Mouse (Mus musculus): ENCODE measurements around the gene Pigq. TPM values are rescaled to one million over a fixed set of nuclear protein-coding genes. Genes with fewer than 3 reads are reported as not detected.

Pigq gene
- total RNA-seq, 2 experiments from 2014 or later: 60.6 to 62.7 TPM

GRCm38 (mm10) chr17:25941511-25942241 is 3.1 kb downstream of the Pigq start:
- intact Hi-C loops (cut with DNase I): loop anchor here (2.0 kb wide), 1 partner anchor 43 kb away; the partner anchor contains the start of gene Capn15
- DNase-seq: peak; percentile 86 to 88

- no peak for DNase-seq
- intact Hi-C loops (cut with DNase I): no loop called here
Measured at GRCm38 (mm10) chr17:25934526-25934925, 10.2 kb downstream of the Pigq start.

GRCm38 (mm10) chr17:25925348-25925747 is 19.4 kb downstream of the Pigq start:
- DNase-seq: peak; percentile 40 to 72

GRCm38 (mm10) chr17:25922120-25922519 is 22.6 kb downstream of the Pigq start:
- DNase-seq: peak in 1 of 2 experiments; percentile 22
- intact Hi-C loops (cut with DNase I): no loop called here

More at GRCm38 (mm10) chr17:25925348-25925747, 19.4 kb downstream of the Pigq start:
- intact Hi-C loops (cut with DNase I): loop anchor here (5.0 kb wide), 1 partner anchor 33 kb away; no protein-coding TSS in a partner anchor

GRCm38 (mm10) chr17:25919786-25920642 is 24.7 kb downstream of the Pigq start:
- DNase-seq: peak; percentile 100
- intact Hi-C loops (cut with DNase I): no loop called here

- intact Hi-C loops (cut with DNase I): no loop called here
Measured at GRCm38 (mm10) chr17:25919144-25919785, 25.5 kb downstream of the Pigq start, which contains the start of gene Rab40c. Gene Rab40c (minus strand): TSS chr17:25919727.

GRCm38 (mm10) chr17:25918037-25918750 is 26.5 kb downstream of the Pigq start:
- intact Hi-C loops (cut with DNase I): no loop called here
- DNase-seq: no peak

More at GRCm38 (mm10) chr17:25919144-25919785, 25.5 kb downstream of the Pigq start, which contains the start of gene Rab40c:
- peak in 1 of 2 experiments; percentile 49 for DNase-seq

- intact Hi-C loops (cut with DNase I): no loop called here
- DNase-seq: no peak
Measured at GRCm38 (mm10) chr17:25916931-25917647, 27.6 kb downstream of the Pigq start.

- intact Hi-C loops (cut with DNase I): no loop called here
- DNase-seq: no peak
Measured at GRCm38 (mm10) chr17:25914295-25914694, 30.4 kb downstream of the Pigq start.

GRCm38 (mm10) chr17:25913877-25914275 is 30.9 kb downstream of the Pigq start:
- intact Hi-C loops (cut with DNase I): loop anchor here (2.0 kb wide), 1 partner anchor 17 kb away; no protein-coding TSS in a partner anchor

GRCm38 (mm10) chr17:25913186-25913876 is 31.4 kb downstream of the Pigq start:
- DNase-seq: no peak
- intact Hi-C loops (cut with DNase I): loop anchor here (2.0 kb wide), 1 partner anchor 17 kb away; no protein-coding TSS in a partner anchor

More at GRCm38 (mm10) chr17:25913877-25914275, 30.9 kb downstream of the Pigq start:
- peak in 1 of 2 experiments; percentile 18 for DNase-seq

GRCm38 (mm10) chr17:25911816-25912215 is 32.9 kb downstream of the Pigq start:
- intact Hi-C loops (cut with DNase I): loop anchor here (2.0 kb wide), 1 partner anchor 15 kb away; no protein-coding TSS in a partner anchor
- DNase-seq: peak; percentile 22 to 30

- intact Hi-C loops (cut with DNase I): no loop called here
- no peak for DNase-seq
Measured at GRCm38 (mm10) chr17:25907640-25908039, 37.1 kb downstream of the Pigq start.

GRCm38 (mm10) chr17:25903061-25903460 is 41.7 kb downstream of the Pigq start:
- no peak for DNase-seq
- intact Hi-C loops (cut with DNase I): no loop called here

GRCm38 (mm10) chr17:25900193-25900592 is 44.5 kb downstream of the Pigq start:
- intact Hi-C loops (cut with DNase I): no loop called here
- no peak for DNase-seq

- no peak for DNase-seq
- intact Hi-C loops (cut with DNase I): loop anchor here (2.0 kb wide), 1 partner anchor 17 kb away; no protein-coding TSS in a partner anchor
Measured at GRCm38 (mm10) chr17:25895891-25896290, 48.8 kb downstream of the Pigq start.

GRCm38 (mm10) chr17:25895415-25895814 is 49.3 kb downstream of the Pigq start:
- DNase-seq: peak in 1 of 2 experiments; percentile 33
- intact Hi-C loops (cut with DNase I): no loop called here

GRCm38 (mm10) chr17:25893975-25894617 is 50.6 kb downstream of the Pigq start:
- peak; percentile 78 to 80 for DNase-seq
- intact Hi-C loops (cut with DNase I): loop anchor here (1.0 to 5.0 kb wide), 4 partner anchors 33 to 198 kb away; partner anchors contain the start of genes Capn15 and Decr2

Measured in heart, postnatal 14 days (tissue).